Mouse (Mus musculus) neural tube, embryonic 10.5 days (tissue): ENCODE measurements around the gene 4930438A08Rik.
"Not testable (repeated sequence)": the region's sequence is repeated elsewhere in the genome, so short reads cannot be mapped to it uniquely, and the experiment has no call there.

Source experiments
- DNase-seq: peaks from one replicate; pipeline ENCODE4 v3.0.0-alpha.2; 2017; ENCODE audit warnings: low spot score; ENCODE audit errors: extremely low spot score

The 4930438A08Rik gene

DNA sequence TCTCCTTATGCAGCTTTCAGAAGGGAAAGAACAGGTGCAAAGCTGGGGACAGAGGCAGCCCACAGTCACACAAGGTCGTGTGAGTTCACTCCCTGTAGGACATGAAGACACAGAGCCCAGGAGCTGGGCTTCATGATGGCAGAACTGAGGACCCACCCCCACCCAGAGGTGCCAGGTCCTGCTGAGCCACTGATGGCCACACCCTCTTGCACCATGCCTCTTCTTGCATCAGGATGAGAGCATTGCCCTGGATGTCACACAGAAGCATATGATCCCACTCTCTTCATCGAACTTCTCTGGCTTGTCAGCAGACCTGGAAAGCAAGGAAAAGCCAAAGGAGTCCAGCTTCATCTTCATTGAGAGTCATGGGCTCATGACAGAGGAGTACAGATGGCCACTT is at the start of gene 4930438A08Rik:
Gene 4930438A08Rik, plus strand, starts transcription at position 228 of the 400 bp plus-strand sequence.
- no peak for DNase-seq

DNA sequence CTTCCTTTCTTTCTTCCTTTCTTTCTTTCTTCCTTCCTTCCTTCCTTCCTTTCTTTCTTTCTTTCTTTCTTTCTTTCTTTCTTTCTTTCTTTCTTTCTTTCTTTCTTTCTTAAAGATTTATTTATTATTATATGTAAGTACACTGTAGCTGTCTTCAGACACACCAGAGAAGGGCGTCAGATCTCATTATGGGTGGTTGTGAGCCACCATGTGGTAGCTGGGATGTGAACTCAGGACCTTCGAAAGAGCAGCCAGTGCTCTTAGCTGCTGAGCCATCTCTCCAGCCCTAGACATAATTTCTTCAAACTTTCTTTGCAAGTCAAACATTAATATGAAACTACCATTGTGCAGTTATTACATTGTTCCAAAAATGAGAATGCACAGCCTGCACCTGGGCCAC is 49.7 kb upstream of the 4930438A08Rik start:
- not testable (repeated sequence) for DNase-seq

DNA sequence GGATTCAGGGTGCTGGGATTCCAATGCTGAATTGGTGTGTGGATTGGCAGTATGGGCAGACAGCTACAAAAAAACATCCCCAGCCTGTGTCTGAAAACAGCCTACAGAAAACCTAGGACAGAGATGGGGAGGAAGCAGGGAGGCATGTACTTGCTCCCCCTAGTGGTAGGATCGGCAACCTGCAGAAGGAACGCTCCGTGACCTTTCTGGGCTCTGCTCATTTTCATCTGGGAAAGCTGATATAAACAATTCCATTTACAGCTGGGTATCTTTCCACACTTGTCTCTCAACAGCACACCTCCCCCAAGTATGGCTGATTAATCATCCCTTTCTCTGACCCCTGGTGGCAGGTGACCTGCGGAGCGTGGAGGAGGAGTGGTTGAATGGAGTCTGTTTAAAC is 48.9 kb upstream of the 4930438A08Rik start:
- DNase-seq: peak; percentile 81

DNA sequence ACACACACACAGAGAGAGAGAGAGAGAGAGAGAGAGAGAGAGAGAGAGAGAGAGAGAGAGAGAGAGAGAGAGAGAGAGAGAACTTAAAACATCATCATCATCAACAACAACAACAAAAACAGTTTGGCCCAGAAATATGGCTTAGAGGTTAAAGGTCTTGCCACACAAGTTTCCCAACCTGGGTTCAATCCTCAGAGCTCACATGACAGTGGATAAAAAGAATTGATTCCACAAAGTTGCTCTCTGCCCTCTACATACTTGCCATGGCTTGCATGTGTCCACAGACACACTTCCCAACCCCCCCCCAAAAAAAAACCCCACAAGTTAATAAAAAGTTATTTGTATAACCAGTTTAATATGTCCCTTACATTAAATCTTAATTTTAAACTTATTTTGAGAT is 48.2 kb upstream of the 4930438A08Rik start:
- DNase-seq: no peak

DNA sequence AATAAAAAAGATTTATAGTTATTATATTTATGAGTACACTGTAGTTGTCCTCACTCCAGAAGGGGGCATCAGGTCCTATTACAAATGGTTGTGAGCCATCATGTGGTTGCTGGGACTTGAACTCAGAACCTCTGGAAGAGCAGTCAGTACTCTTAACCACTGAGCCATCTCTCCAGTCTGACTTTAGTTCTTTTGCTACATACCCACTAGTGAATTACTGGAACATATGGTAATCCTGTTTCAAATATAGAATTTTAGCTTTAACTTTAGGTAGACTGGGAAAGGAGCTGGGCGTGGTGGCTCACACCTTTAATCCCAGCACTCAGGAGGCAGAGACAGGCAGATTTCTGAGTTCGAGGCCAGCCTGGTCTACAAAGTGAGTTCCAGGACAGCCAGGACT is 46.6 kb upstream of the 4930438A08Rik start:
- DNase-seq: not testable (repeated sequence)

DNA sequence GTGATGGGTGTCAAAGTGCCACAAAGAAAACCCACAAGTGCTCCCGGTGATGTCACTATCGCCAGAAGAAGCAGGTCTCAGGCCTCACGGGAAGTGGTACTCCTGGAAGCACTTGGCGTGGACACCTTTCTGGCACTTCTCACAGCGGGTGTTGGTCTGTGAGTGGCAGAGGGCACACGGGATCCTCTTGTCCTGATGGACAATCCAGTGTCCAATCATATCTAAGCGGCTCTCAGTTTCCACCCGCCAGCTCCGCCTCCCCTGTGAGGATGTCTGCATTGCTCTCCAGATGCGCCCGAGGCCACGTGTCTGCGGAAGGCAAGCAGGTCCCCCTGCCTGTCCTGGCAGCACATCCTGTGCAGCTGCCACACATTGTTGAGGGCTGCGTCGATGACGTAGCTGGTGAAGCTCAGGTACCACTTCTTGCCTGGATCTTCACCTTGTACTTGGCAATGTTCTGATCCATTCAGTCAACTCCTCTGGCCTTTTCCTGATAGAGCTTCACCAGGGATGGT is 44.1 kb upstream of the 4930438A08Rik start:
- no peak for DNase-seq

DNA sequence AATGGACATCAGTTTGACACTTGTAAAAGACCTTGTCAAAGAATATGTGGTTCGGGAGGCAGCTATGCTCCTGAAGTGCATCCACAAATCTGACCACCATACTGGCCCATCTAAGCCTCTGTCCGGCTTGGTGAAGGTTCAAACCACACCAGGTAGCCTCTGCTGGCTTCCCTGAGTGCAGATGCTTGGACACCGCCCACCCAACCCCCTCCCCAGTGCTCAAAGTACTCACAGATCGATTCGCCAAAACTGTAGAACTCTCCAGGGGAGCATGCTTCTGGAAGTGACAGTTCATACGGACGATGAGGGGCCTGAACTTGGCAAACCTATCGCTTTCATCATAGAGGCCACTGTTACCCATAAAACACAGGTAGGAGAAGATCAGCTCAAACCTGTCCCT is 43.4 kb upstream of the 4930438A08Rik start:
- DNase-seq: no peak

DNA sequence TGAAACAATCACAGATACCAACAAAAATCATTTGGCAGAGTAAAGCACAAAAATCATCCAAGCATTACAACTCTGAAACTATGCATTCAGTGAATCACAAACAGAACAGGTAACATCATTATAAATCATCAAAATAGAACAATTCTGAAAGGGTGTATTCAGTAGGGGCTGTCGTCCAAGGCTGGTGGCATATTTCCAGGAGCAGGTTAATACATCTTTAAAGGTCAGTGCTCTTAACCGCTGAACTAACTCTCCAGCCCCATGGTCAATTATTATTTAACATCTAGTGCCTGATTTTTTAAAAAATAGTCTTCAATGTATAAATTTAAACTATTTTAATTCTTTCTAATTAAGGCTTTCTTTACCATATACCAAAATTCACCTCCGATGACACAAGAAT is 40.0 kb upstream of the 4930438A08Rik start:
- not testable (repeated sequence) for DNase-seq

DNA sequence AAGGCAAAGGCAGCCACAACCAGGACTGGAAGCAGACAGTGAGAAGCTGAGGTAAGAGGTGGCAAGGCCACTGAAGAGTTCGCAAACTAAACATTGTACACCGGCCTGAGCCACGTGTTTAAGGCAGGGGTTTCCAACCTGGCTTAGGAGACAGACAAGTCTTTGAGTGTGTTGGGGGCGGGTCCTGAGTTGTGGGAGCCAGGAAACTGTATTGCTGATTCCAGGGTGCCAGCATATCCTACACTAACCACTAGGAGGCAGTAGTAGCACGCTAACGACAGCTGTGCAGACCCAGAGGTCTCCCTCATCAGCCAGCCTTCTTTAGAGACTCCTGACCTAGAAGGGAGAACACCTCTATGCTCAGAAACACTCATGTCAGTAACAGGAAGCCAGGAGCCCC is 39.4 kb upstream of the 4930438A08Rik start:
- DNase-seq: peak; percentile 38

DNA sequence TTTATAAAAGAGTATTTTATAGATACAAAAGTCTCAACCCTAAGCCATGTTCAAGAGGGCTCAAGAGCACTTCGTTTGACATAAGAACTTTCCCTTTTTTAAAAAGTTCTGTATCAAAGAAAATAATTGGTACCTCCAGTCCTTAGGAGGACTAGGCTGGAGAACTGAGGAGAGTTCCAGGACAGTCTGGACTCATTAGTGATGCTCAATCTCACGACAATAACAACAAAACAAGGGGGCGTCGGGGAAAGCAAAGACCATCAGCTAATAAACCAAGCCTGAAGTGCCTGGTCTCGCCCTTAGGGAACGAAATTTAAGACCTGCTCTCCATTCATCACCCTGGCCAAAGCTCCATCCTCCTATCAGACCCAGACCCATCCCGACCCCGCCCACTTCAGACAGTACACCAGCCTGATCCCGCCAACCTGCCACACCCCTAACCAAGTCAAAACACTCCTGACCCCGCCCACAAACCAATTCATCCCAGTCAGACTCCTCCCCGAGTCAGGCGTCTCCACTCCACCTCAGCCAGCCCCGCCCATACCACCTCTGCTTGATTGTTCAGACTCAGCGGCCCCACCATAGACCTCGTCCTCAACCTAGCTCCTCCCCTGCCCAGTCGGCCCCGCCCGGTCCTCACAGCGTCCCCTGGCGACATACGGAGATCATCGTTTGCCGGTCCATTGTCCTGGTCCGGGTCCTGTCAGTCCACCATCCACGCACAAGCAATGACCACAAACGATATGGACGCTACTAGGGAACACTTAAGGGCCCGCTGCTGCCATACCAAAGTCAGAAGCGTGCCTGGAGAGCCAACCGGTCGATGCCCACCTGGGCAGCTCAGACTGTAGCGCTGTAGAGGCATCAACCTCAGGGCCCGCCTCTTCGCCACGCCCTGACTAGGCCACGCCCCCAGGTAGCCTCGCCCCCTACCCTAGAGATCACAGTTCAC is 35.5 kb upstream of the 4930438A08Rik start:
- peak; percentile 79 for DNase-seq

DNA sequence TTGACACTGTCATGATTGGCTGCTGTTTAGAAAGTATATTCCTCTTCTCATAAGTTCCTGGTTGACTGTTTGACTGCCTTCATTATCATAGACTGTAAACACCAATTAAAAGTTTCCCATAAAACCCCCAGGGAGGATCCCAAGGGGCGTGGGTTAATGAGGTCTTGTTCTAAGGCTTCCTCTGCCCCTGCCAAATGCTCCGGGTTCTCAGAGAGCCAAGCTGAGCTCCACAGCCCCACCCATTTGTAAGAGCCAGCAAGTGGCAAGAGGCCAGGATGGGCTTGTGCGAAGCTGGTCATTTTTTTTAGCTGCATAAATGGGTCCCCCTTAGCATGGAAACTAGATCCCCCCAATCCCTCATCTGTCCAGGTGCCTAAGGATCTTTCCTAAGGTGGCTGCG is 27.3 kb upstream of the 4930438A08Rik start:
- DNase-seq: no peak

DNA sequence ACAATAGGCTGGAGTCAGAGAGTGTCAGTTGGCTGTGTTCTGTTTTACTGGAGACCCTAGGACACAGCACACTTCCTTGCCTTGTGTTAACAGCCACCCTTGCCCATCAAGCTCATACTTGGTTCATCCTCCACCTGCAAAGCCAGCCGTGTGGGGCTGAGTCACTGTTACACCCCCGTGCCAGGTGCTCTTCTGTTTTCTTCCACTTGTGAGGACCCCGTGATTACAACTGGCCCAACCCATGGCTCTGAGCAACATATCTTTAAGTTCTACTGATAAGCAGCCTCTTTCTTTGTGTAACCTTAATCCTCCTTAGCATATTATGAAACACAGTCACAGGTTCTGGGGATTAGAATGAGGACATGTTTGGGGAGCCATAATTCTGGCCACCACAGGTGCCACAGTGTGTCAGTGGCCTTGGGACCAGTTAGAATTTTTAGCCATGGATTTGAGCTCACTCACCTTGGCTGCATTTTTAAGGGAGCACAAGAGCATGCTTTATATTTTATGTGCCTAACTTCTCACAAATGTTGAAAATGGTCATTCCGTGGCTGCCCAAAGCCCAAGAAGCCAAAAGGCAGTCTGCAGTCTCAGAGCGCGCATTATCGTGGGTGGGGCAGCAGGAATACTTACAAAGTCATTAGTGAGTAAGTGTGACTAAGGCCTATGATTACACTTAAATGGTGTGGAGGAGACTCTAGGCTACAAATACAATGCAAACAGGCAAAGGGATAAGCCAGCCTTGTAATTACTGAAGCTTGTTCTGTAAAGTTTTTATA is 25.2 kb upstream of the 4930438A08Rik start:
- DNase-seq: no peak

DNA sequence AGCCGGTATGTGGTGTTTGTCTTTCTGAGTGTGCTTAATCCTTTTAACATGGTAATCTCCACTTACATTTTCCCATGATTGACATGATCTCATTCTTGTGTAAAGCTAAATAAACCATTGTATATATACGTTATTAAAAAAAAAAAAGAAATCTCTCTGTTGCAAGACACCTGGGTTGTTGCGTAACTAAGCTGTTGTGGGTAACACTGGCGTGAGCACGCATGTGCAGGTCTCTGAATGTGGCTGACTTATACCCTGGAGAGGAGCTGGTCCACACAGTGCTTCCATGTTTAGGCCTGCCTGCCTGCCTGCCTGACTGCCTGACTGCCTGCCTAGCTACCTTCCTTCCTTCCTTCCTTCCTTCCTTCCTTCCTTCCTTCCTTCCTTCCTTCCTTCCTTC is 24.0 kb upstream of the 4930438A08Rik start:
- no peak for DNase-seq

DNA sequence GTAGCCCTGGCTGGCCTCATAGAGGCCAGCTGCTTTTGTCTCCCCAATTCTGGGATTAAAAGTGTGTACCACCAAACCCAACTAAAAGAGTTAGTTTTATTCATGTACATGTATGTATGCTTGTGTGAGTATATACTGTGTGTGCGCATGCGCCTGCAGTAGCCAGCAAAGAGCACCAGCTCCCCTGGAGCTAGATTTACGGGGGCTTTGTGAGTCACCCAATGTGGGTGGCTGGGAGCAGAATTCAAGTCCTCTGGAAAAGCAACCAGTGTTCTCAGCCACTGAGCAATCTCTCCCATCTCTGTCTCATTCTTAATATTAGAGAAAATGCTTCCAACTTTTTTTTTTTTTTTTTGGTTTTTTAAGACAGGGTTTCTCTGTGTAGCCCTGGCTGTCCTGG is 20.2 kb upstream of the 4930438A08Rik start:
- no peak for DNase-seq

DNA sequence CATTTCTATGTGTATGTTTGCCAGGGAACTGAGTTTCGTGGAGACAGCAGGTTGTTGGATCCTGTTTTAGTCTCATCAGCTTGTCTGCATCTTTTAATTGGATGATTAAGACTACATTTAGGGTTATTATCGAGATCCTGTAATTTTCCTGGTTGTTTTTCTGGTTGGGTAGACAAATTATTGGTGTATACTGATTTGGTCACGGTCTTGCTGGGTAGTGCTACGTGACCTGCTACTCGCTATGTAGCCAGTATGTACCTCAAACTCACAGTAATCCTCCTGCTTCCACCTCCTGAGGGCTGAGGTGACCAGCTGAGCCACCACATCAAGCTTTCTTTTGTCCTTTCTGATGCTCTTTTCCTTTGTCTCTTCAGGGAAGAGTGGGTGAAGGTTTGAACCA is 16.8 kb upstream of the 4930438A08Rik start:
- DNase-seq: no peak

DNA sequence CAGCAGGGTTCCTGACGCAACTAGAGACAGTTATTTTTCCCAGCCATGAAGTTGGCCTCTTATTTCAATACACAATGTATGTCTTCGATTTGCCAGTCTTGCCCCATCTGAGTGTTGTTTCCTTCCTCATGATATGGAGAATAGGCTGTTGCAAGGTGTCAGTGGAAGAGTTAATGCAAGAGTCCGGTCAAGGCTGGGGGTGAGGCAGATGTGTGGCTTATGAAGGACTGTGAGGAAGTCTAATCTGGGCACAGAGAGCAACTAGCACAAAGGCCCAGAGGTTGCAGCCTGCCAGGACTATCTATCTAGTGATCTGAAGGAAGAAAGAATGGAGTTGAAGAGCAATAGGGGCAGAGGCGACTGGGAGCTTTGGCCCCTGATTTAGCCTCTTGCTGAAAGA is 14.4 kb upstream of the 4930438A08Rik start:
- no peak for DNase-seq

DNA sequence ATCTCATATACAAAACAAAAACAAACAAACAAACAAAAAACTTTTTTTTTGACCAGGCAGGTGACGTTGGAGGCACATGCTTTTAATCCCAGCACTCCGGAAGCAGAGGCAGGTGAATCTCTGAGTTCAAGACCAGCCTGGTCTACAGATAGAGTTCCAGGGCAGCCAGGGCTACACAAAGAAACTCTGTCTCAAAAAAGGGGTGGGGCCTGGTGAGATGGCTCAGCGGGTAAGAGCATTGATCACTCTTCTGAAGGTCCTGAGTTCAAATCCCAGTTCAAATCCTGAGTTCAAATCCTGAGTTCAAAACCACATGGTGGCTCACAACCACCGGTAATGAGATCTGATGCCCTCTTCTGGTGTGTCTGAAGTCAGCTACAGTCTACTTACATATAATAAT is 12.8 kb upstream of the 4930438A08Rik start:
- no peak for DNase-seq

DNA sequence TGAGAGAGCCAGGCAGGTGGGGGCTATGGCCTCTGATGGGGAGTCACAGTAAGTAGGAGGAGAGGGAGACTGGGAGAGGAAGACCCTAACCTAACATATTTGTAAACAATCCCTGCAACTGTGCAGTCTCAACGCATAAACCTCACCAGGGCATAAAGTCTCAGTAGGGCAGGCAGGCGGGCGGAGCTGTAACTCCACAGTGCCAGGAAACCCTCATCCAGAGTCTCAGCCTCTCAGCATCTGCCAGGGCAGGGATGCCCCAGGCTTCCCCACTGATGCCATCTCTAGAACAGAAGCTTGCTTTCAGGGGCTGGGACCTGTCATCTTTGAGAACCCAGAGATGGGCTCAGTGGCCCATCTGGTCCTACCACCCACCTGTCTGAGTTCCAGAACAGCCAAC is 12.3 kb upstream of the 4930438A08Rik start:
- no peak for DNase-seq

DNA sequence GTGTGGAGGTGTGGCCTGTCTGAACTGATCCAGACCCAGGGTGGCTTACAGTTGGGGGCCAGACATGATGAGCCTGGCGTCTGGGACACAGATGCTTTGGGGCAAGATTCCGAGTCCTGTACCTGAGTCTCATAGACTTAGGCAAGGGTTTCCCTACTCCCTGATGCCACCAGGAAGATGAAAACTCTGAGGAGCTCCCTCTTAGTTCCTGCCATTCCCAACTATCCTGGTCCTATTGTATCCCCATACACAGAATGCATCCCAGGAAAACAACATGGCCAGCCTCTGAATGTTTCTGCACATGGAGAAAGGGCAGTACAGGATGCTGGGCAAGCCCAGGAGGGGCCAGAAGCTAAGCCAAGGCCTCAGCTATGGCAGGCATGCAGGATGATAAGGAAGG is 11.1 kb upstream of the 4930438A08Rik start:
- DNase-seq: no peak

DNA sequence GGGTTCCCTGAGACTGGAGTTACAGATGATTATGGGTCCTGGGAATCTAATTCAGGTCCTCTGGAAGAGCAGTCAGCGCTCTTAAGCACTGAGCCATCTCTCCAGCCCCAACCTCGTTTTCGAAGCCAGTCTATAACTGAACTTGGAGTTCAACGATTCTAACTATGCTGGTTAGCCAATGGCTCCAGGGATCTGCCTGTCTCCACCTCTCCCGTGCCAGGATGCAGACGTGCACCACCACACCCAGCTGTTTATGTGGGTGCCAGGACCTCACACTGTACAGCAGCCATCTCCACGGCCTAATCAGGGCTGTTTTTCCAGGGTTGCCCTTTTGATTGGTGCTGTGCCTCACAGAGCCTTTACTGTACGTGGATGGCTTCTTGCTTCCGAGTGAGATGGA is 10.1 kb upstream of the 4930438A08Rik start:
- no peak for DNase-seq

DNA sequence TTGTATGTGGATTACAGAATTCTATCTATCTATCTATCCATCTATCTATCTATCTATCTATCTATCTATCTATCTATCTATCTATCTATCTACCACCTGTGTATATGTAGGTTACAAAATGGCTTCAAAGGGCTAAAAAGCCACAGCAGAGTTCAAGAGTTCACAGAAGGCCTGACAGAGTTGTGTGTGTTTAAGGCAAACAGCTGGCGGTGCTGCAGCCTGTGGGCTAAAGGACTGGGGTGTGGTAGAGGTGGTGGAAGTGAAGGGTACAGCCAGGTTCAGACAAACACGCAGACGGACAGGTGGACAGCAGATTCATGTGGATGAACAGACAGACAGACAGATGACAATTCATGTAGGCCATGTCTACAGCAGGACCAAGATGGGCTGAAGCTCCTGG is 6.3 kb upstream of the 4930438A08Rik start:
- DNase-seq: no peak

DNA sequence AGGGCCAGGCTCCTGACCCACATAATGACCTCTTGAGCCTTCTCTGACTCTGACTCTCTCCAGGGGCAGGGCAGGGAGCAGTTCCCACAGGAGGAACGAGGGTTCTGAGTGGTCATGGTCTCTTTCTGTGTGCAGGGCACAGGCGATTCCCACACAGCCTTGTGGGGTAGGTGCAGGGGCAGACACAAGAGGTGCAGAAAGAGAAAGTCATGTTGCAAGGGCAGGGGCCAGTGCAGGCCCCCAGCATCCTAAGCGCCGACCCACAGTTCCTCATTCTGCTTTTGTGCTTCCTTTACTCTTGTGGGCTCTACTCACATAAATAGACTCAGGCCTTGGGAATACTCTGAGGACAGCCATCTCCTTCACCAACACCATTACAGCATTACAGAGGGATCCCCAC is 1.2 kb downstream of the 4930438A08Rik start:
- DNase-seq: no peak
